Mouse (Mus musculus) c-Kit-positive CD71-positive TER-119-negative erythroid progenitor cells, embryonic 14.5 days (primary cell): Measurements from ENCODE around the gene Slc4a8.

Experiments
- DNase-seq: peaks from one replicate; pipeline ENCODE4 v3.0.0-alpha.2; 2013; ENCODE audit warnings: low read depth

The Slc4a8 gene

GRCm38 (mm10) chr15:100761419-100762185 is at the start of gene Slc4a8:
Slc4a8 (plus strand) TSS chr15:100761747.
- DNase-seq = no peak

- no peak for DNase-seq
Measured at GRCm38 (mm10) chr15:100714470-100714869, 47.1 kb upstream of the Slc4a8 start.

DNA sequence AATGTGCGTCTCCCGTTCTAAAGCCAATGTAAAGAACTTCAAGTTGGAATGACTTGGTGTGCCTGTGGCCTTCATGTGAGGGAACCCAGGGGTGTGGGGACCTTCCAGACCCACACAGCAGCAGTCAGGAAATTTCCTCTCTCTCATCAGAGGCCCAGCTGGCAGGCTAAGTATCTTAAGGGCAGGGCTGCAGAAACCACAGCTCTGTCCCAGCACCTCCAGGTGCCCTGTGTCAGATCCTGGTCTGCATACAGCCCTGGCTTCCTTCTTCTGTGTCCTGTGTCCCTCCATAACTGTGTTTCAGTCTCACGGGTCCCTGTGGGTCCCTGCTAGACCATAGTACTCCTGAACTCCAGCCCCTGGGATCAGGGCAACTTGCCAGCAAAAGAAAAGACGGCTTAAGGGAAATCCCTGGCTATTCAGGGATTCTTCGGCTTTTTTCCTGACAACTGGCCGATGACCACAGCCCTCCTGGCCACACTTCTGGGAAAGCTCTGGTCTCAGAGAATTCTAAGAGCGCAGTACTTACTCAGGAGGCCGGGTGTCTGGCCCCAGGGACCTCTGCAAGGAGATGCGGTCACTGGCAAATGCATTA is 46.1 kb upstream of the Slc4a8 start:
- no peak for DNase-seq

DNA sequence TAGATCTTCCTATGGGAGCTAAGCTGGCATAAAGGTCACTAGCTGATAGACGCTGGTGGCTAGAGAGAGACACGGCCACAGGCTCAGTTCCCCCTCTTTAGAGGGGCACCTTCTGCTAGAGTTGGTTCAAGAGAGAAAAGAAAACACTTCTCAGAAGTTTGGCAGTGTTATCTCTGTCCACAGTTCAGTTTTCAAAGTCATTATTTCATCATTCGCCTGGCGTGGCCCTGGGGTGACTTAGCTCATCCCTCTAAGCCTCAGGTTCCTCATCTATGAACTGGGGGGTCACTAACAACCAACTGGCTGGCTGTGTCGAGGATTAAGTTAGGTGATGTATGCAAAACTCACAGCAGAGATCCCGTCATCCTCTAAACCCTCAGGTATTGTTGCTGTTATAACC is 43.6 kb upstream of the Slc4a8 start:
- DNase-seq = no peak

- no peak for DNase-seq
Measured at GRCm38 (mm10) chr15:100718572-100718971, 43.0 kb upstream of the Slc4a8 start.

DNA sequence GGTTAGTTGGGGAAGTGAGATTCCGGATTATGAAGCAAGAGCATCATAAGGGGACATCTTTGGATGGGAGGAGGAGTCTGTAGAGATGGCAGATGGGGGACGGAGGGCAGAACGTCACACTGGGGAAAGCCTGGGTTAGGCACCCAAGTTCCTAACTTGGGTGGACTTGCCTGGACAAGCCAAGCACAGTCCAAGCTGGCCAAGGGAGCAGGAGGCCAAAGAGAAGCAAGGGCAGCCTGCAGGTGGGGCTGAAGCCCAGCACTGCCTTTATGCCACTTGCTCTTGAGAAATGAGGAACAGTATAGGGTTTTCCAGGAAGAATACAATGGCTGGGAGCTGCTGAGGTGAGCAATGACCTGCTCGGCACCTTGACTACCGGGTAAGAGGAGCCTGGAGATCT is 42.3 kb upstream of the Slc4a8 start:
- DNase-seq = no peak

GRCm38 (mm10) chr15:100720066-100720465 is 41.5 kb upstream of the Slc4a8 start:
- no peak for DNase-seq

GRCm38 (mm10) chr15:100721445-100721844 is 40.1 kb upstream of the Slc4a8 start:
- DNase-seq = no peak

DNA sequence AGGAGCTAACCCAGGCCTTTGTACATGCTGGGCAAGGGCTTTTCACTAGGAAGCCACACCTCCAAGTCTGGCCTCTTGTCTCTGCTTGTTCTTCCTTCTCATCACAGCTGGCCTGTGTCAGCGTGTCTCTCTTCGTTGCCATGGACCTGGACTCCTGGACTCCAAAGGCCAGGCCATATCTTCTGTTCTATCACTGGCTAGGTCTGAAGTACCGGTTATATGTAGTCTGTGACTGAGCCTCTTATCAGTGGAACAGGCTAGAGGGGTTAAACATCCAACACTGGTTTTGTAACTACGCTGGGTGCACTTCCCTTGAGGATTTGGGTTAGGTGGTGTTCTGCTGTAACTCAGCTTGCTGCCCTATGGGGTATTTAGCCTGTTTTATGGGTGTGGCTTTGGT is 39.5 kb upstream of the Slc4a8 start:
- DNase-seq = no peak

- DNase-seq = no peak
Measured at GRCm38 (mm10) chr15:100722564-100722963, 39.0 kb upstream of the Slc4a8 start.

DNA sequence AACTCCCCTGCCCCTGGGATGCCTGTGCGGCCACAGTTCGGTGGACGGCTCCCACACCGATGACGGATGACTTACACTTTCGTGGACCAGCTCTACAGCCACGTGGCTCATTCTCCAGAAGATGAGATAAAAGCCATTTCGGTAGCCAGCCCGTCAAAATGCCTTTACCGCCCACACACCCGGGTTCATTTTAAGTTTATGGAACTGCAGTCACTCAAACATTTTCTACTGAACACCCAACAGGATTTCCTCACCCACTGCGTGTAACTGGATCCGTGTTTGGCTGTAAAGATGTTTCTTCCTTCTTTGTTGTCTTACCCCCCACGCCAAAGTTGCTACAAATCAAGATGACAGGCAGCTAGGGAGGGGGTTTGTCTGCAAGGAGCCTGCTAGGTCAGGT is 38.0 kb upstream of the Slc4a8 start:
- no peak for DNase-seq

- no peak for DNase-seq
Measured at GRCm38 (mm10) chr15:100726721-100727120, 34.8 kb upstream of the Slc4a8 start.

DNA sequence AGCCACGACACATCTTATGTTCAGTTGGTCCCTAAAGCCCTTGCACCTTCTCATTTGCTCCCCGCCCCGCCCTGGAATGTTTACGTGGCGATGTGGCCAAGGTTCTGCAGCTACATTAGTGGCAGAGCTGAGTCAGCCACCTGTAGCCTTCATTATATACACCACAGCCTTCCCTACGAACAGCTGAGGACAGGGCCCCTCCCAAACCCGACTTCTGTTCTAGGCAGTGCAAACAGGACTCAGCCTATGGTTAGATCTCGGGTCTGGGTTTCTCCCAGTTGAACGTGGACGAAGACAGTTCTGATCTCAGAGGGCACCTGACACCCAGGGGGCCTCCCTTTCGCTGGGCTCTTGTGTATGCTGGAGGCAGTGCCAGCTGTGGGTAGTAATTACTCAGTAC is 33.7 kb upstream of the Slc4a8 start:
- DNase-seq = no peak

- DNase-seq = no peak
Measured at GRCm38 (mm10) chr15:100728586-100728985, 33.0 kb upstream of the Slc4a8 start.

- DNase-seq = no peak
Measured at GRCm38 (mm10) chr15:100729281-100729985, 32.1 kb upstream of the Slc4a8 start, which contains the start of gene Galnt6. Galnt6 (minus strand) TSS chr15:100729376.

DNA sequence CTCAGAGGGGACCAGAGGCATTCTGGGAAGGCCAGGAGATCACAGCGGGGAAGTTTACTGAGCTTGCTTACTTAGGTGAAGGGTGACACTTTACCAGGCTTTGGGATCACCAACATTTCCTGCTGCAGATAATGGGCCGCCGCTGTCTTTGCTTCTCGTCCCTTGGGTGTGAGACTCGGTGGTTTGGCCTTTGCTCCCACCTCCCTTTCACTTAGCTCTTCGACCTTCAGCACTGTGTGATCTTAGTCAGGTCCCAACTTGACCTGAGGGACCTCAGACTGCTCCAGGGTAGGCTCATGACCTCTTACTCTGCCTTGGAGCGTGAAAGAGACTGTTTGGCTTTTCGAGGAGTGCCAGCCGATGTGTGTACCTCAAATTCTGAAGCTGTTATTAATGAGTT is 30.5 kb upstream of the Slc4a8 start:
- no peak for DNase-seq

DNA sequence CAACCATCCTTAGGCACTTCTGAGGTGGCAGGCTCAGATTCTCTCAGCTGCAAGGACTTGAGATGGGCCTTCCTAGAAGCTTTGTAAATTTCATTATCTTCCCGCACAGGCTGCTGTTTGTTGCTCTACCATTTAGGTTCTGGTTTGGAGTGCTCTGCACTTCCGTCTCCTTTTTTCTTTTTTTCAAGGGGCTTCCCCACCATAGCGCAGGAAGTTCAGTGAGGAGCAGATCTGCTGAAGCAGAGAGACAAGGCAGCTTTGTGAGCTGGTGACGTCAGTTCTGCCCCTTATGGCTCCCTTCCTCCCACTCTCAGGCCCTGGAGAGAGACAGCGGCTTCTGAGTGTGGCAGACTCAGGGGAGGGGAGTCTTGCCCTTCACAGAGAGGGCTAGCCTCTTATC is 29.0 kb upstream of the Slc4a8 start:
- no peak for DNase-seq

GRCm38 (mm10) chr15:100735095-100735952 is 26.2 kb upstream of the Slc4a8 start:
- DNase-seq = peak; percentile 54

- DNase-seq = no peak
Measured at GRCm38 (mm10) chr15:100735953-100736300, 25.6 kb upstream of the Slc4a8 start.

- no peak for DNase-seq
Measured at GRCm38 (mm10) chr15:100737667-100738066, 23.9 kb upstream of the Slc4a8 start.

DNA sequence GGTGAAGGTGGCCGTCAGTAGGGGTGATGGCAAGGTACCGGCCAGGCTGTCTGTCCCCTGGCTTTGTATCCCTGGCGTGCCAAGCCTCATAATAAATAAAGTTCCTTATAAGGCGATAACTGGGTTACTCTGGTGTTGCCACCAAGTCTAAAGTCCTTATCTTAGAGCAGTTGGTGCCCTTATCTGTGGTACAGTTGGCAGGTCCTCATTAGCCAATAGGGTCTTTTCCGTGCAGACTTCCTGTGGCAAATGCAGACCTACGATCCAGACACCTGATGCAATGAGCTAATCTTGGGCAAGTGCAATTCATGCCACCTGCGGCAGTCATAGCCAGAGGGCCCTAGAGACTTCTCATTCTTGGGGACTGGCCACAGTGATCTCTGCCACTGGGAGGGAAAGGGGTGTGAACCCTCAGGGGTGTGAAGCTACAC is 23.2 kb upstream of the Slc4a8 start:
- peak; percentile 70 for DNase-seq

- DNase-seq = no peak
Measured at GRCm38 (mm10) chr15:100739442-100739841, 22.1 kb upstream of the Slc4a8 start.
